Mouse (Mus musculus) embryo, embryonic 11.5 days (tissue): ENCODE results near the gene Rab3b.
"Not testable (repeated sequence)": the region's sequence is repeated elsewhere in the genome, so short reads cannot be mapped to it uniquely, and the experiment has no call there.

Experiments used
- DNase-seq: peaks from one replicate; pipeline ENCODE4 v3.0.0-alpha.2; 2012; ENCODE audit warnings: low read depth, low spot score

Rab3b gene

DNA sequence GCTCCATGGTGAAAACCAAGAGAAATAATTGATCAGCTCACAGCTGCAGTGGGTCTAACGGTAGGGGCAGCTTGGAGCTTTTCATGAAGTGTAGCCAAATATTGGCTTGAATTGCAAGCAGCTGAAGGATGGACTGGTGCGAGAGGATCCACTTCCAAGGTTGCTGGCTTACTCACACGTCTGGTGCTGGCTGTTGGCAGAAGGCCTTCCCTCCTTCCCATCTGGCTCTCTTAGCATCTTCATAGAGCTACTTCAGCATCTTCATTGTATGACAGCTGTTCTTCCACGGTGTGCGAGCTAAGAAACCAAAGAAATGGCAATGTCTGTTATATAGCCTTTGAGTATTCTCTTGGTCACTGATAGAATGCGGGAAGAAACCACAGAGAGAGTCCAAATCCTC lies 12.0 kb downstream of the Rab3b start:
- DNase-seq = no peak

DNA sequence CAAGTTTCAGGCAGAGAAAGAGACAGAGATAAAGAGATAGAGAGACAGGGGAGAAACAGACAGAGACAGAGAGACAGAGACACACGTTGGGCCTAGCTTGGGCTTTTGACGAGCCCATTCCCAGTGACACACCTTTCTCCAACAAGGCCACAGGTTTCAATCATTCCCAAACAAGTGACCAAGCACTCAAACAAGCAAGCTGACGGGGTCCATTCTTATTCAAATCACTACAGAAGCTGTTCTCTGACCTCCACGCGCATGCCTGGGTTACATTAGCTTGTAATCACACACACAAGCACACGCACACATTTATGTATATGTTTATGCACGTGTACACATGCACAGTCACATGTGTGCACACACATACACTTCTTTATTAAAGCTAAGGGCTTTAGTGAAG lies 21.6 kb downstream of the Rab3b start:
- no peak for DNase-seq

DNA sequence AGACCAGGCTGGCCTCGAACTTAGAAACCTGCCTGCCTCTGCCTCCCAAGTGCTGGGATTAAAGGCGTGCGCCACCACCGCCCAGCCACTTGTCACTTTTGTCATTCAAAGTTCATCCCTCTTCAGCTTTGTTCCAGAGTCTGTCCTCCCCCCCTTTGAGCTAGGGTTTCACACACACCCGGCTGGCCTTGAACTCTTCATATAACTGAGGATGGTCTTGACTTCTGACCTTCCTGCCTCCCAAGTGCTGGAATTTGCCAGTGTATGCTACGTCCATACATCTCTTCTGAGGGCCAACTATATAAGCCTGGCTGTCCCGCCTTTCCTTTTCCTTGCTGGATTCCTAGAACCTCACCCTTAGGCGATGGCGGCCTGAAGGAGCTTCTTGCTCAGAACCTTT lies 24.0 kb downstream of the Rab3b start:
- DNase-seq = no peak

DNA sequence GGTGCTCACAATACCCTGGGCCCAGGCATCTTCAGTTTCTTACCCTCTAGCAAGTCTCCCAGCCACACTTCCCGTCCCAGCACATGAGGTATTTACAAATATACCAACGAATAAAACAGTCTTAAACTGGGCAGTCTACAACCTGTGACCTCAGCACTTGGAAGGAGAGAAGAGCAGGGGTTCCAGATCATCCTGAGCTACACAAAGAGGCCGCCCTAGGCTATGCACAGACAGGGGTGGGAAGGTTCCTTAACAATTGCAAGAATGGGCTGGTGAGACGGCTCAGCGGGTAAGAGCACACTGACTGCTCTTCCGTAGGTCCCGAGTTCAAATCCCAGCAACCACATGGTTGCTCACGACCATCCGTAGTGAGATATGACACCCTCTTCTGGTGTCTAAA lies 24.5 kb downstream of the Rab3b start:
- no peak for DNase-seq

DNA sequence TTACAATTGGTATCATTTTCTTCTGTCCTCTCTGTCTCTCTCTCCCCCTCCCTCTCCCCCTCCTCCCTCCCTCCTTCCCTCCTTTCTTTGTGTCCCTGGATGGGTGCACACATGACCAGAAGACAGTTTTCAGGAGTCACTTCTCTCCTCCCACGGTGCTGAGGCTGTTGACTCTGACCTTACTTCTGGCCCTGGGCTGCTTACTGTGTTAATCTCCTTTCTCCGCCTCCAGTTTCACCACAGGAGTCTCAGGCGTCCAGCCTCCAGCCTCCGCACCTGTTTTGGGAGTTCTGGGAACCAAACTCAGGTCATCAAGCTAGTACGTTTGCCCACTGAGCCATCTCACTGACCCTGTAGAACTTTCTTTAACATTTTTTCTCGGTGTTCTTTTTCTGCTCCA lies 25.2 kb downstream of the Rab3b start:
- DNase-seq = no peak

DNA sequence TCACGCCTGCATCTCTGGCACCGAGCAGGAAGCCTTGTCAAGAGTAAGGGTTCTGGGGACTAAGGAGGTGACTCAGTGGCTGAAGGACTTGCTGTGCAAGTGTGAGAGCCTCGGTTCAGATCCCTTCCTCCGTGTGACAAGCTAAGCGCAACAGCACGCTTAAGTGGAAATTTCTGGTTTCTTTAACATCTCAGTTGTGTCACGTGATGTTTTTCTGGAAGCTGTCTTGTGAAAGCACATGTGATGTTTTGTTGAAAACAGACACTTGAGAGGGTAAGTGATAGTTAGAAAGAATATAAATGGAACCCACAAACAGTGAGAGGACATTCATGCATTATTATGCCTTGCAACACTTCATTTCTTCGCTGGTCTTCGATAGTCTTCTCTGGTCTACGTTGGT lies 25.9 kb downstream of the Rab3b start:
- DNase-seq = no peak

DNA sequence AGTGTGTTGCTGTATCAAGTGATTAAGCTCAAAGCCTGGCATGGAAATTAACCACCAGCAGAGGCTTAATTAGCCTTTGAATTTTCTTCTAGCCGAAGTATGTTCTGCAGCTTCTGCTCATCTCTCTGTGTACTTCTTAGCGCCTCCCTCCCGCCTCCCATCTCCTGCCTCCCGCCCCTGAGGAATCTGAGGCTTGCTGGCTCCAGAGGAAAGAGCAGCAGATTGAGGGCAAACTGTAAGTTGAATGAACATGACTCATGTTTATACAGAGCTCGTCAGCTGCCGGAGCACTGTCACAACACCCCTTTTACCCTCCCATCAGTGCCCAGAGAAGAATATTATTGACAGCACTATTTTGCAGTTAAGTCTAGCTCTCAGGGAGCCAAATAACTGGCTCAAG lies 27.0 kb downstream of the Rab3b start:
- DNase-seq = no peak

DNA sequence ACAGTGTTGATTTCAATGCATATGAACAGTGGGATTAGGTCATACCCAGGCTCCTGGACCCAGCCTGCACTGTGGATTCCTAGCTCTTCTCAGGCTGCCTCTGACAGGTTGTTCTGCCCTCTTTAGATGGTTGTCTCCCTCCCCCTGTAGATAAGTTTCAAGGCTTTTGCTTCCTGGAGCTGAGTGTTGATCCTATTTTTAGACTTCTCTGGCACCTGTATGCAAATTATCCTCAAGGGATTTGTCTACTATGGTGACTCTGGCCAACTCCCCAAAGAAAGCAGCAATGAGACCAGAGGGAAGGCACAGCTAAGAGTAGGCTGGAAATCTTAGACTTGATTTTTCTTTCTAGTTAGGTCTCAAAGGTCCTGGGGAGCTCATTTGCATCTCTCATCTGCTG lies 28.6 kb downstream of the Rab3b start:
- DNase-seq = no peak

DNA sequence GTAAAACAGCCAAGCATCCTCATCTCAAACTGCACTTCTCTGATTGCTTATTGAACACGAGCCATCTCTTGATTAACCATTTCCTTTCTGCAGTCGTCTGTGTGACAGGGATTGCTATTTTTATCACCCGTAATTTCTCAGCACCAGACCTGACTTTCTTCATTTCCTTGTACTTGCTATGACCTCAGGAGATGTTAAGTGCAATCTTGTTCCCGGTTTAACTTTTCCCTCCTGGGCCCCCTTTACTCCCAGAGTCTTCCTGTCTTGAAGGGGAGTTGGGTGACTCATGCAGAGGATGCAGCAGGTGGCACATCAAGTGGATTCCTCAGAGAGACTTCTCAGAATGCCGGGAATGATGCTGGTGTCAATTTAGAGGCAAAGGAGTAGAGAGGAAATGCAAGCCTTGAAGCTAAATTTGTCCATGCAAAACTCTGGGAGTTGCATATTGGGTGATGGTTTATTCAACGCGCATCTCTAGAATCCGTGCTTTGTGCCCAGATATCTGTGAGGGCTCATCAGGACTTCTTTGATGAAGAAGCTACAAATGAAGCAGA lies 31.1 kb downstream of the Rab3b start:
- no peak for DNase-seq

DNA sequence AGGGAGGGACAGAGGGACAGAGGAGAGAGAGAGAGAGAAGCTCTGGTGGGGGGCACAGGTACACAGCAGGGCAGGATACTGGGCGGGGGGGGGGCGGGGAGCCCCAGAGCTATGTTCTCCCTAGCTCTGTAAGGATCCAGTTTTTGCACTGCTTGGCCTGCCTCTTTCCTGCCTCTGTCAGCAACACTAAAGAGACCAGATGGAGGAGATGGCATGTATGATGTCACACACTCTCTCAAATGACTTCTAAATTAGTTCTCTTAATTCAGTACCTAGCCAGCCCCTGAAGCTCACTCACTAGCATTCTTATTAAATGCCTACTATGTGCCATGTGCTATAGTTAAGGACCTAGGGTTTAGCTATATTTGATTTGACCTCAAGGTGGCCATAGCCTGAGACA lies 33.0 kb downstream of the Rab3b start:
- no peak for DNase-seq

DNA sequence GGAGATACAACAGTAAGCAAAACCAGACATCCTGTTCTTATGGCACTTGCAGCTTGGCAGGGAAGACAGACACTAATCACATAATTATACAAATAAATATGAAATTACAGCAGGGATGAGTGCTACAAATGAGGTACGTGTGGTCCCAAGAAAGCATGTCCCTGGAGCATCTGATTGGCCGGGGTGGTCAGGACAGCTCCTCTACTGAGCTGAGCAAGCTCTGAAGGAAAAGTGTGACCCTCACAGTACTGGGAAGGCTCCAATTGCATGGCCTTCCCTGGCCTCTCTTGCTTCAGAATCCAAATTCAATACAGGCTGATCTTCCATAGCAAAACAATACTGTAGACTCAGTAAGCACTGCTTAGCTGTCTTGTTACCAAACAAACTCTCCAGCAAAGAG lies 34.3 kb downstream of the Rab3b start:
- DNase-seq = no peak

DNA sequence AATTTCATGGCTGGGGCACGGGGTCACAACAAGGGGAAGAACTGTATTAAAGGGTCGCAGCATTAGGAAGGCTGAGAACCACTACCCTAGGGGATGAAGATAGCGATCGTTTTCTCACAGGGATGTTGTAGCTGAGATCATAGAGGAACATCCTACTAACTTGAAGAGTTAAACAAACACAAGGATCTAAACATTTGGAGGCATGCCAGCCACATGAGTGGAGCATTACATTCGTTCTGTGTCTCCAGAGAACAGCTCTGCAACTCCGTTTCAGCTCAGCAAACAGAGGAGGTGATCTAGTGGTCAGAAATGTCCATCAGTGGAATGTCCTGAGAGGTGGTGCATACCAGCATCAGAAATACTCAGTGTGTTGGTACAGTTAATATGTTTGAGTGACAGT lies 35.5 kb downstream of the Rab3b start:
- DNase-seq = no peak

DNA sequence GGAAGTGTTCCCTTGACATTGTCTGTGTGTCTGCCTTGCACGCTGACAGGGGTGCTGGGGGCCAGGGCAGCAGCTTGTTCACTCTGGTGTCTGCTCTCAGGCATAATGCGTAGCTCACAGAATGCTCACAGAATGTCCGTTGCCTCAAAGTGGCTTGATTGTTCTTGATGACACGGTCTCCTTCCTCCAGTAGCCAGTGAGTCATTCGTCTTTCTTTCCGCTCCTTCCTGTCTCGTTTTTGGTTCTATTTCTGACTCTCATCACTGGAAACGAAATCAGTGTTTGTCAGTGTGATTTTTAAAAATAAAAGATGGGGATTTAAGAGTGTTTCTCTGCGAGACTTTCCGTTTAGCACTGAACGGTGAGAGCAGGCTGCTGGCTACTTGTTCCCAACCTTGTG lies 36.2 kb downstream of the Rab3b start:
- DNase-seq = no peak

DNA sequence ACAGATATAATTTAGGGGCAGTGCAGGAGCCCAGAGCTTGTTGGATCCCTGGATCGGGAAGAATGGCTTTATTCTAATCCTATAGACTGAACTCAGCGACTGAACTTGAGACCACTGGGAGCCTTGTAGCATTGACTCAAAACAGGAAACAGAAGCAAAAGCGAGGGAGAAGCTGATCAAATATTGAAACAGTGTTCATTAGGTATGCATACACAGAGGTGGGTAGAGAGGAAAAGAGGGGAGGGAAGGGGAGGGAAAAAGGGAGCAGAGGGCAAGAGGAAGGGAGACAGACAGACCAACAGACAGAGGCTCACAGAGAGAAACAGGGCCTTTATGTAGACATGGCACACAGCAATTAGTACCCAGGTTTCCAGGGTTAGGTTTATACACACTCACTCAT lies 38.8 kb downstream of the Rab3b start:
- no peak for DNase-seq

DNA sequence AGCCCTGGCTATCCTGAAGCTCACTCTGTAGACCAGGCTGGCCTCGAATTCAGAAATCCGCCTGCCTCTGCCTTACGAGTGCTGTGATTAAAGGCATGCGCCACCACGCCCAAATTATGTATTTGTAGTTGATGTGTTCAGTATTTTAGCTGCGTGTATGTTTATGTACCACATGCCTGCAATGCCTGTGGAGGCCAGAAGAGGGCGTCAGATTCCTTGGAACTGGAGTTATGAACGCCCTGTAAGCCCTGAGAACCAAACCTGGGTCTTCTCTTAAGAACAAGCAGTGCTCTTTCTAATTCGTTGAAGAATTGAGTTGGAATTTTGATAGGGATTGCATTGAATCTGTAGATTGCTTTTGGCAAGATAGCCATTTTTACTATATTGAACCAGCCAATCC lies 49.1 kb downstream of the Rab3b start:
- DNase-seq = not testable (repeated sequence)

DNA sequence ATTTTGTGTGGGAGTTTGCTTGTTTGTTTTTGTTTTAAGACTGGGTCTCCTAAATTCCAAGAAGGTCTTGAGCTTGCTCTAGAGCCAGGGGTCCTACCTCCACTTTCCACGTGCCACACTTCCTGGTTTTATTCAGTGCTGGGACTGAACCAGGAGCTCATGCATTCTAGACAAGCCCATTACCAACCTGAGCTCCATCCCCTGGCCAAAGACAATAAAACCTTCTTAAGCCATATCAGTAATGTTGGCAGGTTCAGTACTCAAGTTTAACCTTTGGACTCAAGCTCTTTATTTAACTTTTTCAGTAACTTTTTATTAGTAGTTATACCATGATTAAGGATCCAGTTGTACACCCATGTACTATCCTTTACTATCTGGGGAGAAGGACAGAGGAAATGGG lies 54.3 kb downstream of the Rab3b start:
- no peak for DNase-seq

DNA sequence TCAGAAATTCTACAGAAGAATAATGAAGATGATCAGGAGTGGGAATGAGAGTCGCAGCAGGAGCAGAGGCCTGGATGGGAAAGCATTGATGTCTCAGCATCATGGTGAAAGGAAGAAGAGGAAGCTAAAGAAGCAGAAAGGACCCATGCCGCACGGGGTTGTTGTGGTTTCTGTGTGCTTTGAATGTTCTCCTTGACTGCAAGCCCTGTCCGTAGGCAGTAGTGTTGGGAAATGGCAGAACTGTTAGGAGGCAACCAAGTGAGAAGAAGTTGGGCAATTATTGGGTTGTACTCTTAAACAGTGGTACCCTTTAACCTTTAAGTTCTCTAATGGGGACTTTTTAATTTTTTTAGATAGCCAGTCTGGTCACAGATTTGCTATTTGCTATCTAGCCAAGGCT lies 56.0 kb downstream of the Rab3b start:
- no peak for DNase-seq

DNA sequence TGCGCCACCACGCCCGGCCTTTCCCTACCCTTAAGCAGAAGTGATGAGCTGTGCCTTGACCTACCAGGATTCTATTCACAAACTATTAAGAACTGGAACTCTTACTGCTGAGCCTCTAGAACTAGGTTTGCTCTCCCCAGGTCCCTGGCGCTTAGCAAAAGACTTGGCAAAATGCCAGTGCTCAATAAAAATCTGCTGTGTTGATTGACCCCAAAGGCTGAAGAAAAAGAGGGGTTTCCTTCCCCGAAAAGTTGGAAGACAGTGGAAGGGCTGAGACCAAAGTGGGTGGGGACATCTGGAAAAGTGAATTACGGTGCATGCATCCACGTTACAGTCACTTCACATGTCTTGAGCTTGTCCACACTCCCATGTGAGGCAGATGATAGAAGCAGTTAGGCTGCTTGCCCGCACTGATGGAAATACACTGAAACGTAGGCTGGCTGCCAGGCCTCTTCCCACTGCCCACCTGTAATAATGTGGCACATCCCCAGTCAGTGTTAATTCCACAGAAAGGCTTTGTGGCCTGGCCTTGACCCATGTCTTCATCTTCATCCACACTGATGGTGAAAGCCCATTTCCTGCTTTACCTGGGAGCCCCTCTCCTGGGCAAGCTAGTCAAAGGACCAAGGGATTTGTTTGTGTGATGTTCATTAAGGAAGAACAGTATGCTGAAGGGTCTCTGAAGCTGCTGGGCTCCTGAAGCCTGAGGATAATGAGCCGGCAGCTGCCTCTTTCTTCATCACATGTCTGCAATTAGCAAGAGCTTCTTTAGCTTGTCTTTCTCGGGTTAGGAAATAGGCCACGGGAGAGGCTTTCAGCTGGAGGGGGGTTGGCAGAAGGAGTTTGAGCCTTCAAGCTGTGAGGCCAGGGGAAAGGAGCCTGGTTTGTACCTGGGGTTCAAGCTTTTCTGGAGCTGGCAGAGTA lies 59.2 kb downstream of the Rab3b start:
- DNase-seq = no peak

DNA sequence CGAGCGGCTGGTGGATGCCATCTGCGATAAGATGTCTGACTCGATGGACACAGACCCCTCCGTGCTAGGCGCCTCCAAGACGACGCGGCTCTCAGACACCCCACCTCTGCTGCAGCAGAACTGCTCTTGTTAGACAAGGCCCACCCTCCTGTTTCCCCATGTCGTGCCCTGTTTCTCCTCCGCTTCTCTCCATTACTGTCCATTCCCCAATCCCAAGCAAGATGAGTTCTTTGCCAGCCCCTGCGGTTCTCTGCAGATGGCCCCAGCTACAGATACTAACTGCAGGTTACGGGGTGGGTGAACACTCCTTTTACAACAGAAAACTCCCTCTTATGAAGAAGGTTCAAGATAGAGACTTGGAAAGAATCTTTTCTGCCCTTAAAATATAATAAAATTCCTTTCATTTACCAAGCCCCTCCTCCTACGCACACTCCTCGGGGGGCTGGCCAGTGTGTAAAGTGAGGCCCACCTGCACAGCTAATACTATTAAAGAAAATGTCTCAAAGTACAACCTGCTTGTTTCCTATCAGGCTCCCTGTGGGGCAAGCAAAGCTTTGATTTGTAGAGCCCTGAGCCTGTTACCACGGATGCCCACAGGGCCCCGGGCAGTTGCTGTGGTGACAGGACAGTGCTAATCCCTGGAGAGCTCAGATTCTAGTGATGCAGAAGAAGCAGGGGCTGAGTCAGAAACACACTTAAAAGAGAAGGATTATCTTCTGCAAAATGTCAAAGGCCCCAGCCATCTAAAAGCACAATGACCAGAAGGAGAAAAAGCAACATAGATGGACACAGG lies 62.0 kb downstream of the Rab3b start:
- no peak for DNase-seq

DNA sequence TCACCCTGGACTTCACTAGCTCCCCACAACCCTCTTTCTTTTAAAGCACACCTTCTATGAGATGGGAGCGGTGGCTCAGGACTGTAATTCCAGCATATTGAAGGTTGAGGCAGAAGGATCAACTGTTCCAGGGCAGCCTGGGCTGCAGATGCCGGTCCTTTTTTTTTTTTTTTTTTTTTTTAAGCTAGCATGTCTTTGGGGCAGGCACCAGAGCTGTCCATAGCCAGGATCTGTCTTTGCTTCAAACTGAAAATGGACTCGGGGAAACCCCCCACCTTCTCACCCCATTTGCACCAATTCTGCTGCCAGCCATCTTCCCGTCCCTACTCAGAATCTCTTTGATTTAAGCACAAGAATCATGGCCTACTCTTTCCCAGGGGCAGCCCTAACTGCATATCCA lies 63.3 kb downstream of the Rab3b start:
- no peak for DNase-seq

DNA sequence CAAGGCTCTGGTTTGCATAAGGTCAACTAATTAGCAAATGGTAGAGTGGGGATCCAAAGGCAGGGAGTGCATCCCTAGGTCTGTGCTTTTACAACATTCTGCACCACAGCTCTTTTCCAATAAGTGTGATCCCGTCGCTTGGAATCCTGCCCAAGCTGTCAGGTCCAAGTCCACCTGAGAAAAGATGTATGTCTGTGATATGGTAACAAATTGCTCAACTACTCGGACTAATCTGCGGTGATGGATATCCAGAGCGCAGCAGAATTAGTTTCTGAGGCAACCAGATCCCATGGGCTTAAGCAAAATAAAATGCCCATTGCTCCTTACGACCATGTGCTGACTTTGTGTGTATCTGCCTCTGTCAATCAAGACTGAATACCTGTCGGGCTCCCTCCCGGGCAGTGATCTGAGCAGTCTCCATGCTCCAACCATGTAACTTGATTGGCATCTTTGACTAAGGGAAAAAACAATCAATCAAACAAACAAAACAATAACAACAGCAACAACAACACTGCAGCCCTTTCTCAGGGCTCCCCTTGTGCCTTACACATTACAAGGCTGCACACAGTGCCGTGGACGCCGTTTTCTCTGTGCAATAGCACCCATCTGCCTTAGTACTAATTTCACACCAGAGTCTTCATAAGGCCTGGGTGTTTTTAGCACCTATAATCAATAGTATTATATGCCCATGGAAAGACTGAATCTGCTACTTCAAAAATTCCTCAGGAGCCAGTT lies 64.3 kb downstream of the Rab3b start:
- no peak for DNase-seq

DNA sequence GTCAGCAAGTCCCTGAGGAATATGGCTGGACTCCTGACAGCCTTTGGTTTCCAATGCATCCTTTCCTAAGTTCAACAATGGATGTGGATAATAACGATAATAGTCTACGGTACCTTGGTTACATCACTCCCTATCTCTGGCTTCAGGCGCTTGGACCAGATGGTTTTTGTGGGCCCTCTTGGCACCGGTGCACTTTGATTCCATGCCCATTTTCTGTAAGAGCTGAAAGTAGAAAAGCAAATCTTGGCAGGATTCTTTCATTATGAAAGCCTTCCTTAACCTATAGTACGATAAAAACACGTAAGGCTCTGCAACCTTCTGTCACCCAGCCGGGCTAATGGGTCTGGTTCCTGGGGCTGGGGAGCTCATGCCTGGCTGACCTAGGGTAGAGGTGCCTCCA lies 70.3 kb downstream of the Rab3b start:
- DNase-seq = no peak
